13 mouse cellular contexts compared by ENCODE assay signal in genomic region chr3:38928076-38928686, GRCm38 (mm10). TPM values are rescaled to one million over a fixed set of nuclear protein-coding genes. Genes with fewer than 3 reads are reported as not detected.
DNase-seq lines count a peak whose midpoint lies in the region; ATAC-seq lines count a peak whose summit lies in the region.
"Had no signal": no experiment of that assay in that cellular context is flagged by ENCODE, and none has a peak within 500 bp of the region (broad histone marks: within the 10 kb centered on the region; RNA-seq: fewer than 3 reads in every experiment).

No protein-coding gene starts in this region.

- no peaks in the 10 kb centered on the region for H3K36me3 ChIP-seq in kidney, embryonic 15.5 days
- H3K36me3 ChIP-seq in embryonic facial prominence, embryonic 14.5 days (ENCODE audit: control insufficient read depth, insufficient read depth, low read length) = 0 out of 2 replicates have a peak, but pooled peaks cover 4% of the 10 kb centered on the region
- H3K36me3 ChIP-seq: hindbrain, embryonic 13.5 days; midbrain, embryonic 10.5 days had no signal

- H3K4me1 ChIP-seq in kidney, embryonic 15.5 days = peaks cover 13% of the 10 kb centered on the region
- peaks cover 17% of the 10 kb centered on the region for H3K4me1 ChIP-seq in embryonic facial prominence, embryonic 14.5 days (ENCODE audit: control insufficient read depth, insufficient read depth, low read length)
- H3K4me1 ChIP-seq: midbrain, embryonic 10.5 days had no signal

- no peak overlapping the region for H3K4me2 ChIP-seq in kidney, embryonic 15.5 days
- H3K4me2 ChIP-seq in embryonic facial prominence, embryonic 14.5 days (ENCODE audit: low read depth, low read length) = peak overlapping the region; percentile 21; the same call in 1 of the 2 replicates
- H3K4me2 ChIP-seq: hindbrain, embryonic 13.5 days had no signal

- H3K9ac ChIP-seq in kidney, embryonic 15.5 days = no peak overlapping the region
- no peak overlapping the region for H3K9ac ChIP-seq in embryonic facial prominence, embryonic 14.5 days (ENCODE audit: low read depth, low read length)
- H3K9ac ChIP-seq: hindbrain, embryonic 13.5 days had no signal

- no peak overlapping the region for H3K4me3 ChIP-seq in kidney, embryonic 15.5 days (replicated peaks)
- no peak overlapping the region for H3K4me3 ChIP-seq in embryonic facial prominence, embryonic 14.5 days (ENCODE audit: low read depth, low read length)
- H3K4me3 ChIP-seq: hindbrain, embryonic 13.5 days; midbrain, embryonic 10.5 days had no signal

- DNase-seq in heart, adult 18-20 months = peak; percentile 5 to 23
- no peak for DNase-seq in heart, postnatal 14 days
- no peak for DNase-seq in kidney, postnatal 25 days
- peak; percentile 25 for DNase-seq in adipocyte (ENCODE audit: low spot score)
- peak; percentile 88 for DNase-seq in embryonic facial prominence, embryonic 14.5 days (ENCODE audit: low spot score)
- no peak for DNase-seq in spleen, adult 18-20 months
- DNase-seq in cerebellum, adult 18-20 months = no peak
- DNase-seq: gastrocnemius, postnatal 10 days; lung, adult 18-20 months had no signal

- intact Hi-C loops in heart, postnatal 14 days (cut with DNase I) = no loop called here

- H3K9me3 ChIP-seq in kidney, embryonic 15.5 days (replicated peaks) = no peaks in the 10 kb centered on the region
- no peaks in the 10 kb centered on the region for H3K9me3 ChIP-seq in embryonic facial prominence, embryonic 14.5 days (ENCODE audit: control insufficient read depth, low read length)
- H3K9me3 ChIP-seq: hindbrain, embryonic 13.5 days; midbrain, embryonic 10.5 days had no signal

- ATAC-seq in kidney, embryonic 15.5 days (replicated peaks; ENCODE audit: low FRiP score) = no peak
- ATAC-seq in embryonic facial prominence, embryonic 14.5 days (ENCODE audit: low read depth) = peak; percentile 10; the same call in 1 of the 2 replicates

- no peaks in the 10 kb centered on the region for H3K27me3 ChIP-seq in kidney, embryonic 15.5 days
- no peaks in the 10 kb centered on the region for H3K27me3 ChIP-seq in embryonic facial prominence, embryonic 14.5 days (replicated peaks; ENCODE audit: control insufficient read depth, insufficient read depth, low read length)
- H3K27me3 ChIP-seq: hindbrain, embryonic 13.5 days had no signal

- 0 out of 2 replicates have a peak overlapping the region, but pooled peaks have one; percentile 56 for H3K27ac ChIP-seq in kidney, embryonic 15.5 days
- peak overlapping the region; percentile 68 for H3K27ac ChIP-seq in embryonic facial prominence, embryonic 14.5 days (replicated peaks; ENCODE audit: low read depth, low read length)
- H3K27ac ChIP-seq: hindbrain, embryonic 13.5 days; kidney, postnatal 0 days; midbrain, embryonic 10.5 days had no signal

- WGBS in kidney, embryonic 15.5 days = 48% methylated on average over 4 of the region's 4 CpGs
- 22% methylated on average over 4 of the region's 4 CpGs for WGBS in embryonic facial prominence, embryonic 14.5 days

RNA-seq across cellular contexts. Expression of gene Fat4, which starts 41.4 kb away (rescaled TPM):
- 1 to 10 TPM; 3.9 to 4.0 TPM for total RNA-seq in heart, adult 18-20 months (2021)
- 10 to 100 TPM; 12.4 to 14.2 TPM for total RNA-seq in heart, postnatal 14 days (2021)
- 6.9 and 8.2 TPM in 2 replicates for polyA plus RNA-seq in kidney, embryonic 15.5 days (2015; fragmentation: Nextera tagmentation; extraction: Ambion mirVana)
- polyA plus RNA-seq in embryonic facial prominence, embryonic 14.5 days (2014; fragmentation: Nextera tagmentation; extraction: Ambion mirVana) = 16.6 and 17.7 TPM in 2 replicates

Comparison
In these comparisons a context has a peak if more than half of its experiments do, and no peak if none do; other contexts are left out.
1. DNase-seq: peak in heart, adult 18-20 months (2 of 2), adipocyte (single experiment) and embryonic facial prominence, embryonic 14.5 days (single experiment); none in heart, postnatal 14 days (0 of 2), kidney, postnatal 25 days (0 of 2), spleen, adult 18-20 months (0 of 2) and cerebellum, adult 18-20 months (0 of 2).